Mouse (Mus musculus): Measurements from ENCODE around the gene AI597479. TPM values are rescaled to one million over a fixed set of nuclear protein-coding genes. Genes with fewer than 3 reads are reported as not detected.

Gene AI597479
- polyA plus RNA-seq, 1 experiment from 2014 or later: 56.7 TPM

- Histone ChIP-seq H3K9ac (replicated peaks; ENCODE audit: low read depth, low read length) (peak overlapping the region; percentile 91), H3K27ac (ENCODE audit: low read length) (peak overlapping the region; percentile 12; the same call in 1 of the 2 replicates), H3K27me3 (replicated peaks; ENCODE audit: control insufficient read depth, insufficient read depth, low read length) (0 out of 2 replicates have a peak, but pooled peaks cover 3% of the 10 kb centered on the region), H3K9me3 (ENCODE audit: control insufficient read depth, low read length) (peaks cover 4% of the 10 kb centered on the region; the same call in 1 of the 2 replicates), H3K4me1 (replicated peaks; ENCODE audit: control insufficient read depth, insufficient read depth, low read length) (peaks cover 7% of the 10 kb centered on the region; the same call in 1 of the 2 replicates), H3K4me3 (replicated peaks; ENCODE audit: low read length) (peak overlapping the region; percentile 85), H3K4me2 (ENCODE audit: low read length) (peak overlapping the region; percentile 98), H3K36me3 (ENCODE audit: control insufficient read depth, insufficient read depth) (no peaks in the 10 kb centered on the region)
- WGBS: 6% methylated on average over 60 of the region's 61 CpGs
- ATAC-seq: peak; percentile 91
These were observed 65.2 kb downstream of the AI597479 start for GRCm38 (mm10) chr1:43163467-43164418.

GRCm38 (mm10) chr1:43164582-43164981 lies 66.1 kb downstream of the AI597479 start:
- Histone ChIP-seq H3K4me1 (replicated peaks; ENCODE audit: control insufficient read depth, insufficient read depth, low read length) (peaks cover 7% of the 10 kb centered on the region; the same call in 1 of the 2 replicates), H3K4me2 (ENCODE audit: low read length) (no peak overlapping the region), H3K36me3 (ENCODE audit: control insufficient read depth, insufficient read depth) (no peaks in the 10 kb centered on the region), H3K4me3 (replicated peaks; ENCODE audit: low read length) (no peak overlapping the region), H3K27ac (ENCODE audit: low read length) (no peak overlapping the region), H3K9ac (replicated peaks; ENCODE audit: low read depth, low read length) (no peak overlapping the region), H3K9me3 (ENCODE audit: control insufficient read depth, low read length) (peaks cover 4% of the 10 kb centered on the region; the same call in 1 of the 2 replicates), H3K27me3 (replicated peaks; ENCODE audit: control insufficient read depth, insufficient read depth, low read length) (0 out of 2 replicates have a peak, but pooled peaks cover 3% of the 10 kb centered on the region)
- WGBS: 98% methylated on average over 5 of the region's 5 CpGs
- no peak for ATAC-seq

Other genes with a start within 250 kb of the AI597479 start
- 33.5 and 35.8 TPM in 2 replicates for gene Mrps9, start 247.5 kb upstream of the AI597479 start, polyA plus RNA-seq (2015; fragmentation: Nextera tagmentation; extraction: Ambion mirVana)
- 32.8 and 34.7 TPM in 2 replicates for gene Gpr45, start 145.8 kb upstream of the AI597479 start, polyA plus RNA-seq (2015; fragmentation: Nextera tagmentation; extraction: Ambion mirVana)
- 18.1 and 19.5 TPM in 2 replicates for gene Tgfbrap1, start 73 bp upstream of the AI597479 start, polyA plus RNA-seq (2015; fragmentation: Nextera tagmentation; extraction: Ambion mirVana)
- gene Fhl2, start 98.3 kb downstream of the AI597479 start, polyA plus RNA-seq (2015; fragmentation: Nextera tagmentation; extraction: Ambion mirVana): 16.4 and 17.2 TPM in 2 replicates

All from forebrain, embryonic 16.5 days (tissue).